22 mouse cellular contexts compared by ENCODE assay signal in the genomic region with DNA sequence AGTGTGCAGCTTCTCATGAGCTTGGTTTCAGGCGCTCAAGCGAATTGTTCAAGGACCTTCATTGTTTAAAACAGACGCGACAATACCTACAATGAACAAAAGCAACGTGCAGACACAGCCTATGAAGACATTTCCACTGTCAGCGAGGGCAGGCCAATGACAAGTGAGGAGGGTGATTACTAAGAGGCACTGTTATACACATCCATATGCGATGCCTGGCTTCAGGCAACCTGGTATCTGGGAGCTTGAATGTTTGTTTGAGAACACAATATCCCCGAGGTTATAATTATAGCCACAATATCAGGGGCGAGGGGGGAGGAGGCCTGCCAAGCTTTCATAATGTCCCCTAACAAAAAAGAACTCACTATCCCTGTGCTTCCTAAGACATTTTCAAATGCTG.
DNase-seq lines count a peak whose midpoint lies in the region; ATAC-seq lines count a peak whose summit lies in the region.
"Had no signal": no experiment of that assay in that cellular context is flagged by ENCODE, and none has a peak within 500 bp of the region (broad histone marks: within the 10 kb centered on the region; RNA-seq: fewer than 3 reads in every experiment).

No protein-coding gene starts in this region.

- WGBS in heart, embryonic 16.5 days = 59% methylated on average over 9 of the region's 9 CpGs
- WGBS in neural tube, embryonic 13.5 days = 56% methylated on average over 9 of the region's 9 CpGs
- WGBS in neural tube, embryonic 15.5 days = 58% methylated on average over 9 of the region's 9 CpGs
- WGBS in midbrain, embryonic 16.5 days = 43% methylated on average over 9 of the region's 9 CpGs

- H3K4me3 ChIP-seq in heart, embryonic 16.5 days (ENCODE audit: low read length) = no peak overlapping the region
- H3K4me3 ChIP-seq in neural tube, embryonic 13.5 days = no peak overlapping the region
- H3K4me3 ChIP-seq in neural tube, embryonic 15.5 days (replicated peaks) = no peak overlapping the region
- H3K4me3 ChIP-seq in midbrain, embryonic 16.5 days (ENCODE audit: low read depth, low read length) = no peak overlapping the region
- H3K4me3 ChIP-seq: embryonic facial prominence, embryonic 13.5 days; forebrain, embryonic 12.5 days; heart, embryonic 12.5 days; hindbrain, embryonic 10.5 days had no signal

- DNase-seq in heart, postnatal 4 days = no peak
- peak; percentile 3 for DNase-seq in layer of hippocampus, adult 9-11 months
- DNase-seq in layer of hippocampus, postnatal 10 days (ENCODE audit: low spot score in 2 of 2) = no peak
- DNase-seq: adrenal gland, postnatal 14 days; cerebellum, adult 18-20 months; cerebellum, adult 9-11 months; cerebellum, postnatal 36 days; gastrocnemius, postnatal 14 days had no signal

- H3K27ac ChIP-seq in heart, embryonic 16.5 days (ENCODE audit: low read length) = no peak overlapping the region
- H3K27ac ChIP-seq in neural tube, embryonic 13.5 days (replicated peaks) = 0 out of 2 replicates have a peak overlapping the region, but pooled peaks have one; percentile 1
- H3K27ac ChIP-seq in neural tube, embryonic 15.5 days (replicated peaks) = no peak overlapping the region
- H3K27ac ChIP-seq in midbrain, embryonic 16.5 days (ENCODE audit: low read length) = no peak overlapping the region
- H3K27ac ChIP-seq: embryonic facial prominence, embryonic 13.5 days; forebrain, embryonic 12.5 days; hindbrain, embryonic 10.5 days had no signal

- H3K9ac ChIP-seq in heart, embryonic 16.5 days (ENCODE audit: low read length) = no peak overlapping the region
- H3K9ac ChIP-seq in neural tube, embryonic 13.5 days = no peak overlapping the region
- H3K9ac ChIP-seq in neural tube, embryonic 15.5 days (replicated peaks) = no peak overlapping the region
- no peak overlapping the region for H3K9ac ChIP-seq in midbrain, embryonic 16.5 days (ENCODE audit: low read depth, low read length)
- H3K9ac ChIP-seq: embryonic facial prominence, embryonic 13.5 days; forebrain, embryonic 12.5 days; heart, embryonic 12.5 days had no signal

- peaks cover 12% of the 10 kb centered on the region; the same call in 1 of the 2 replicates for H3K4me1 ChIP-seq in heart, embryonic 16.5 days (ENCODE audit: control insufficient read depth, insufficient read depth, low read length)
- peaks cover 17% of the 10 kb centered on the region for H3K4me1 ChIP-seq in neural tube, embryonic 13.5 days (replicated peaks)
- 0 out of 2 replicates have a peak, but pooled peaks cover 4% of the 10 kb centered on the region for H3K4me1 ChIP-seq in neural tube, embryonic 15.5 days
- no peaks in the 10 kb centered on the region for H3K4me1 ChIP-seq in midbrain, embryonic 16.5 days (ENCODE audit: control insufficient read depth, insufficient read depth, low read length)
- H3K4me1 ChIP-seq: forebrain, embryonic 12.5 days had no signal

- H3K4me2 ChIP-seq in heart, embryonic 16.5 days (ENCODE audit: low read depth, low read length) = 0 out of 2 replicates have a peak overlapping the region, but pooled peaks have one; percentile 15
- H3K4me2 ChIP-seq in neural tube, embryonic 13.5 days = no peak overlapping the region
- H3K4me2 ChIP-seq in neural tube, embryonic 15.5 days = no peak overlapping the region
- H3K4me2 ChIP-seq in midbrain, embryonic 16.5 days (ENCODE audit: low read length) = no peak overlapping the region
- H3K4me2 ChIP-seq: embryonic facial prominence, embryonic 13.5 days; forebrain, embryonic 12.5 days; heart, embryonic 12.5 days had no signal

- H3K36me3 ChIP-seq in heart, embryonic 16.5 days (ENCODE audit: control insufficient read depth, insufficient read depth) = no peaks in the 10 kb centered on the region
- no peaks in the 10 kb centered on the region for H3K36me3 ChIP-seq in neural tube, embryonic 13.5 days
- no peaks in the 10 kb centered on the region for H3K36me3 ChIP-seq in neural tube, embryonic 15.5 days
- H3K36me3 ChIP-seq in midbrain, embryonic 16.5 days (ENCODE audit: control insufficient read depth, insufficient read depth, low read length) = no peaks in the 10 kb centered on the region
- H3K36me3 ChIP-seq: embryonic facial prominence, embryonic 13.5 days; forebrain, embryonic 12.5 days; heart, embryonic 12.5 days; hindbrain, embryonic 10.5 days had no signal

- H3K27me3 ChIP-seq in heart, embryonic 16.5 days (ENCODE audit: control insufficient read depth, insufficient read depth, low read length) = no peaks in the 10 kb centered on the region
- H3K27me3 ChIP-seq in neural tube, embryonic 13.5 days = no peaks in the 10 kb centered on the region
- no peaks in the 10 kb centered on the region for H3K27me3 ChIP-seq in neural tube, embryonic 15.5 days (replicated peaks)
- no peaks in the 10 kb centered on the region; the same call in 1 of the 2 replicates for H3K27me3 ChIP-seq in midbrain, embryonic 16.5 days (ENCODE audit: control insufficient read depth, insufficient read depth, low read depth, low read length)
- H3K27me3 ChIP-seq: CH12.LX; embryonic facial prominence, embryonic 13.5 days; forebrain, embryonic 12.5 days; heart, embryonic 12.5 days; Patski had no signal

- H3K9me3 ChIP-seq in heart, embryonic 16.5 days (replicated peaks; ENCODE audit: control insufficient read depth, low read length) = no peaks in the 10 kb centered on the region
- H3K9me3 ChIP-seq in neural tube, embryonic 13.5 days = no peaks in the 10 kb centered on the region
- no peaks in the 10 kb centered on the region for H3K9me3 ChIP-seq in neural tube, embryonic 15.5 days (replicated peaks)
- no peaks in the 10 kb centered on the region for H3K9me3 ChIP-seq in midbrain, embryonic 16.5 days (replicated peaks; ENCODE audit: control insufficient read depth, low read length, poor library complexity, severe bottlenecking)
- H3K9me3 ChIP-seq: embryonic facial prominence, embryonic 13.5 days; forebrain, embryonic 12.5 days; heart, embryonic 12.5 days; hindbrain, embryonic 10.5 days had no signal

- peak; percentile 60; the same call in 1 of the 2 replicates for ATAC-seq in heart, embryonic 16.5 days (replicated peaks; ENCODE audit: extremely low read depth, insufficient read depth, low FRiP score)
- ATAC-seq in neural tube, embryonic 13.5 days (ENCODE audit: low read depth) = no peak
- ATAC-seq in neural tube, embryonic 15.5 days (ENCODE audit: low FRiP score) = no peak
- peak; percentile 72; the same call in 1 of the 2 replicates for ATAC-seq in midbrain, embryonic 16.5 days
- ATAC-seq: activated CD4-positive, CD25-positive, alpha-beta regulatory T cell, adult 4 months; forebrain, embryonic 16.5 days; hindbrain, embryonic 16.5 days; inflammation-experienced regulatory T-cells, adult 6 months; Patski had no signal

Comparison
In these comparisons a context has a peak if more than half of its experiments do, and no peak if none do; other contexts are left out.
1. ATAC-seq: peak in heart, embryonic 16.5 days (single experiment) and midbrain, embryonic 16.5 days (single experiment); none in neural tube, embryonic 13.5 days (single experiment) and neural tube, embryonic 15.5 days (single experiment).